Mouse (Mus musculus): ENCODE data around the gene Skp1a. TPM values are rescaled to one million over a fixed set of nuclear protein-coding genes. Genes with fewer than 3 reads are reported as not detected.

The Skp1a gene
- total and polyA plus RNA-seq, 3 experiments = 169 to 371 (median 209) TPM

GRCm38 (mm10) chr11:52262338-52262737 is 30.5 kb downstream of the Skp1a start:
- TF ChIP-seq RAD21 (IDR thresholded peaks at IDR 0.05; ENCODE audit: low read depth, low read length) (no peak), TCF12 (IDR thresholded peaks at IDR 0.05; ENCODE audit: low read depth, low read length) (no peak), POLR2AphosphoS2 (IDR thresholded peaks at IDR 0.05; ENCODE audit: low read depth, low read length) (no peak), ZKSCAN1 (IDR thresholded peaks at IDR 0.05; ENCODE audit: borderline replicate concordance, low read depth, low read length) (no peak), HCFC1 (IDR thresholded peaks at IDR 0.05; ENCODE audit: low read depth, low read length) (no peak), ELF1 (IDR thresholded peaks at IDR 0.05; ENCODE audit: low read depth, low read length) (no peak)
- Histone ChIP-seq H3K9me3 (replicated peaks; ENCODE audit: low read length) (no peaks in the 10 kb centered on the region), H3K4me3 (replicated peaks in 1 of 3; ENCODE audit: low read depth in 2 of 3, low read length in 2 of 3, poor library complexity in 1 of 3) (no peak overlapping the region), H3K4me2 (ENCODE audit: insufficient read depth, low read depth, poor library complexity, severe bottlenecking) (no peak overlapping the region), H3K4me1 (ENCODE audit: control insufficient read depth in 1 of 2, insufficient read depth in 2 of 2) (peaks cover 28 to 72% of the 10 kb centered on the region in 2 experiments), H3K36me3 (replicated peaks in 1 of 2; ENCODE audit: control insufficient read depth in 1 of 2, insufficient read depth in 1 of 2, low read length in 1 of 2) (peaks cover 0 to 22% of the 10 kb centered on the region in 2 experiments), H3K9ac (ENCODE audit: insufficient read depth, low read depth) (no peak overlapping the region), H3K27me3 (replicated peaks) (peaks cover 2% of the 10 kb centered on the region), H3K79me2 (replicated peaks; ENCODE audit: control insufficient read depth, extremely low read depth, insufficient read depth, poor library complexity, severe bottlenecking) (no peaks in the 10 kb centered on the region), H3K27ac (ENCODE audit: insufficient read depth, low read depth) (no peak overlapping the region)
- in situ Hi-C loops (cut with MboI; ENCODE audit: low pct_ligation_motif_present, low pct_unique_long_range_greater_than_20kb, low sequenced_read_pairs) (loop anchor here (5.0 kb wide), 2 partner anchors 35 to 80 kb away; no protein-coding TSS in a partner anchor), dilution Hi-C loops (cut with MboI; ENCODE audit: extremely low pct_ligation_motif_present, extremely low pct_unique_long_range_greater_than_20kb, low sequenced_read_pairs) (no loop called here)
- no peak for DNase-seq (ENCODE audit: extremely low read depth)

GRCm38 (mm10) chr11:52264871-52265270 is 33.1 kb downstream of the Skp1a start:
- Histone ChIP-seq H3K9me3 (replicated peaks; ENCODE audit: low read length) (no peaks in the 10 kb centered on the region), H3K79me2 (replicated peaks; ENCODE audit: control insufficient read depth, extremely low read depth, insufficient read depth, poor library complexity, severe bottlenecking) (no peaks in the 10 kb centered on the region), H3K27ac (ENCODE audit: insufficient read depth, low read depth) (no peak overlapping the region), H3K27me3 (replicated peaks) (peaks cover 1% of the 10 kb centered on the region), H3K4me1 (ENCODE audit: control insufficient read depth in 1 of 2, insufficient read depth in 2 of 2) (peaks cover 40 to 96% of the 10 kb centered on the region in 2 experiments), H3K9ac (ENCODE audit: insufficient read depth, low read depth) (no peak overlapping the region), H3K36me3 (replicated peaks in 1 of 2; ENCODE audit: control insufficient read depth in 1 of 2, insufficient read depth in 1 of 2, low read length in 1 of 2) (peaks cover 0 to 5% of the 10 kb centered on the region in 2 experiments), H3K4me2 (ENCODE audit: insufficient read depth, low read depth, poor library complexity, severe bottlenecking) (no peak overlapping the region), H3K4me3 (replicated peaks in 1 of 3; ENCODE audit: low read depth in 2 of 3, low read length in 2 of 3, poor library complexity in 1 of 3) (peak overlapping the region in 1 of 3 experiments; percentile 18)
- dilution Hi-C loops (cut with MboI; ENCODE audit: extremely low pct_ligation_motif_present, extremely low pct_unique_long_range_greater_than_20kb, low sequenced_read_pairs) (no loop called here), in situ Hi-C loops (cut with MboI; ENCODE audit: low pct_ligation_motif_present, low pct_unique_long_range_greater_than_20kb, low sequenced_read_pairs) (loop anchor here (5.0 kb wide), 2 partner anchors 32 to 77 kb away; no protein-coding TSS in a partner anchor)
- DNase-seq (ENCODE audit: extremely low read depth) = no peak
- no peak for TF ChIP-seq NELFE (IDR thresholded peaks at IDR 0.05; ENCODE audit: low read depth, low read length)
- TF ChIP-seq MXI1 (IDR thresholded peaks at IDR 0.05; ENCODE audit: low read depth, low read length) = no peak

DNA sequence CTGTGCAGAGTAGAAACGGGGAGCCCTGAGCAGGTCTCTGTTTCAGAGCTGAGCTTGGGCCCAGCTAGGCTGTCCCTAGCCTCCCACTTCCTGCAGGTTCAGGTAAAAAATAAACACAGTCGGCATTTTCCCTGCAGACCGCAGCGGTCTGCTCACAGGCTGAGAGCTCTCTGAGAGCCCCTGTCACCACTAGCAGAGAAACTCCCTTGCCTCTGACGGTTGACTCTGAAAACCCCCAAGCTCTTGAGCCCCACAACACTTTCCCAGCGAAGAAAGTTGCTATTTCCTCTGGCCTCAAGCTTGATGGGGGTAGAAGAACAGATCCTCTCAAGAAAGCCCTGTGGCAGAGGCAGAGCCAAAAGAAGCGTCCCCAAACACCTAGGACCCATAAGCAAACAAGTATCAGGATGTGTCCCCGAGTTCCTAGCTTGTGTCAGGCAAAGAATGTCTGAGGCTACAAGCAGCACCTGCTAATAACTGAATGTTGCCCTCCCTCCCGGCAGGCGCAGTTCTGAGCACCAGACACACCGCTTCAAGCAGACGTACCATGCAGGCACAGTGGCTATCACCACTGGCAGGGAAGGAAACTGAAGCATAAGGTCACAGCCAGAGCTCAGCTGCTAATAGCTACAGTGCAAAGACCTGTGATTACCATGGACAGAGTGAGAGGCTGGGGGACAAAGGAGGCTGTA is 34.0 kb downstream of the Skp1a start:
- Histone ChIP-seq H3K4me3 (replicated peaks in 1 of 3; ENCODE audit: low read depth in 2 of 3, low read length in 2 of 3, poor library complexity in 1 of 3) (peak overlapping the region in 1 of 3 experiments; percentile 22), H3K79me2 (replicated peaks; ENCODE audit: control insufficient read depth, extremely low read depth, insufficient read depth, poor library complexity, severe bottlenecking) (no peaks in the 10 kb centered on the region), H3K36me3 (replicated peaks in 1 of 2; ENCODE audit: control insufficient read depth in 1 of 2, insufficient read depth in 1 of 2, low read length in 1 of 2) (peaks cover 0 to 2% of the 10 kb centered on the region in 2 experiments), H3K4me2 (ENCODE audit: insufficient read depth, low read depth, poor library complexity, severe bottlenecking) (peak overlapping the region; percentile 59), H3K4me1 (ENCODE audit: control insufficient read depth in 1 of 2, insufficient read depth in 2 of 2) (peaks cover 35 to 89% of the 10 kb centered on the region in 2 experiments), H3K27ac (ENCODE audit: insufficient read depth, low read depth) (peak overlapping the region; percentile 29; the same call in 1 of the 2 replicates), H3K9ac (ENCODE audit: insufficient read depth, low read depth) (no peak overlapping the region), H3K9me3 (replicated peaks; ENCODE audit: low read length) (no peaks in the 10 kb centered on the region), H3K27me3 (replicated peaks) (peaks cover 1% of the 10 kb centered on the region)
- peak; percentile 51 for DNase-seq (ENCODE audit: extremely low read depth)
- dilution Hi-C loops (cut with MboI; ENCODE audit: extremely low pct_ligation_motif_present, extremely low pct_unique_long_range_greater_than_20kb, low sequenced_read_pairs) (no loop called here), in situ Hi-C loops (cut with MboI; ENCODE audit: low pct_ligation_motif_present, low pct_unique_long_range_greater_than_20kb, low sequenced_read_pairs) (no loop called here)
- TF ChIP-seq USF1 (IDR thresholded peaks at IDR 0.05; ENCODE audit: low read depth, low read length) = no peak
- TF ChIP-seq MAZ (IDR thresholded peaks at IDR 0.05; ENCODE audit: low read depth, low read length) = 0 out of 2 replicates have a peak, but pooled peaks have one; percentile 51
- TF ChIP-seq ZMIZ1 (IDR thresholded peaks at IDR 0.05; ENCODE audit: low read depth, low read length) = 0 out of 2 replicates have a peak, but pooled peaks have one; percentile 26
- TF ChIP-seq SMC3 (IDR thresholded peaks at IDR 0.05; ENCODE audit: low read depth, low read length) = no peak
- TF ChIP-seq TBP (conservative IDR thresholded peaks at IDR 0.05; ENCODE audit: low read depth, low read length) = no peak
- peak; percentile 59 for TF ChIP-seq EP300 (IDR thresholded peaks at IDR 0.05; ENCODE audit: low read length)
- TF ChIP-seq KAT2A (IDR thresholded peaks at IDR 0.05; ENCODE audit: insufficient replicate concordance, low read length) = no peak
- TF ChIP-seq ELF1 (IDR thresholded peaks at IDR 0.05; ENCODE audit: low read depth, low read length) = peak; percentile 42
- peak; percentile 44; the same call in 1 of the 2 replicates for TF ChIP-seq MAX (IDR thresholded peaks at IDR 0.05; ENCODE audit: low read length)
- TF ChIP-seq IRF4 (IDR thresholded peaks at IDR 0.05; ENCODE audit: low read depth, low read length) = peak; percentile 81
- no peak for TF ChIP-seq USF2 (conservative IDR thresholded peaks at IDR 0.05; ENCODE audit: low read depth, low read length)
- TF ChIP-seq E2F4 (IDR thresholded peaks at IDR 0.05; ENCODE audit: insufficient replicate concordance, low read depth, low read length) = no peak
- TF ChIP-seq NELFE (IDR thresholded peaks at IDR 0.05; ENCODE audit: low read depth, low read length) = no peak
- TF ChIP-seq MXI1 (IDR thresholded peaks at IDR 0.05; ENCODE audit: low read depth, low read length) = peak; percentile 54; the same call in 1 of the 2 replicates
- no peak for TF ChIP-seq HCFC1 (IDR thresholded peaks at IDR 0.05; ENCODE audit: low read depth, low read length)
- peak; percentile 76 for TF ChIP-seq MEF2A (IDR thresholded peaks at IDR 0.05; ENCODE audit: borderline replicate concordance, low read depth, low read length)
- no peak for TF ChIP-seq ZNF384 (IDR thresholded peaks at IDR 0.05; ENCODE audit: low read depth, low read length)
- TF ChIP-seq POLR2AphosphoS2 (IDR thresholded peaks at IDR 0.05; ENCODE audit: low read depth, low read length) = no peak
- TF ChIP-seq UBTF (IDR thresholded peaks at IDR 0.05; ENCODE audit: low read depth, low read length) = peak; percentile 39; the same call in 1 of the 2 replicates
